Mouse (Mus musculus) left cerebral cortex, adult 2 months (tissue): ENCODE results near the gene Uba7. TPM values are rescaled to one million over a fixed set of nuclear protein-coding genes. Genes with fewer than 3 reads are reported as not detected.

Experiments
- DNase-seq, 2 experiments: peaks; one replicate each; pipeline ENCODE4 v3.0.0; 2021 to 2022; ENCODE audit warnings: low spot score in 2 of 2, mixed read lengths in 1 of 2; ENCODE audit errors: extremely low spot score in 1 of 2
- H3K27ac ChIP-seq: fragments of 200-600 bp; 2 replicates; pipeline ENCODE4 v1.8.1; 2022
- H3K4me3 ChIP-seq: fragments of 200-600 bp; 2 replicates; pipeline ENCODE4 v1.8.1; 2022
- CTCF ChIP-seq: fragments of 200-600 bp; IDR thresholded peaks from 2 replicates; pipeline ENCODE4 v1.8.1; 2022; ENCODE audit warnings: antibody characterized with exemption, mild to moderate bottlenecking, moderate library complexity
- intact Hi-C: fragments of 180-260 bp; cut with DNase I; formaldehyde crosslinking; loops from one replicate; pipeline ENCODE4 v1.15.1; 2025
- total RNA-seq, 2 experiments: library from RNA; stranded (reverse); gene quantifications; 2 replicates each; pipeline ENCODE4 v1.2.3; 2021

Gene Uba7
- total RNA-seq, 2 experiments from 2014 or later: 2.6 to 3.8 TPM

DNA sequence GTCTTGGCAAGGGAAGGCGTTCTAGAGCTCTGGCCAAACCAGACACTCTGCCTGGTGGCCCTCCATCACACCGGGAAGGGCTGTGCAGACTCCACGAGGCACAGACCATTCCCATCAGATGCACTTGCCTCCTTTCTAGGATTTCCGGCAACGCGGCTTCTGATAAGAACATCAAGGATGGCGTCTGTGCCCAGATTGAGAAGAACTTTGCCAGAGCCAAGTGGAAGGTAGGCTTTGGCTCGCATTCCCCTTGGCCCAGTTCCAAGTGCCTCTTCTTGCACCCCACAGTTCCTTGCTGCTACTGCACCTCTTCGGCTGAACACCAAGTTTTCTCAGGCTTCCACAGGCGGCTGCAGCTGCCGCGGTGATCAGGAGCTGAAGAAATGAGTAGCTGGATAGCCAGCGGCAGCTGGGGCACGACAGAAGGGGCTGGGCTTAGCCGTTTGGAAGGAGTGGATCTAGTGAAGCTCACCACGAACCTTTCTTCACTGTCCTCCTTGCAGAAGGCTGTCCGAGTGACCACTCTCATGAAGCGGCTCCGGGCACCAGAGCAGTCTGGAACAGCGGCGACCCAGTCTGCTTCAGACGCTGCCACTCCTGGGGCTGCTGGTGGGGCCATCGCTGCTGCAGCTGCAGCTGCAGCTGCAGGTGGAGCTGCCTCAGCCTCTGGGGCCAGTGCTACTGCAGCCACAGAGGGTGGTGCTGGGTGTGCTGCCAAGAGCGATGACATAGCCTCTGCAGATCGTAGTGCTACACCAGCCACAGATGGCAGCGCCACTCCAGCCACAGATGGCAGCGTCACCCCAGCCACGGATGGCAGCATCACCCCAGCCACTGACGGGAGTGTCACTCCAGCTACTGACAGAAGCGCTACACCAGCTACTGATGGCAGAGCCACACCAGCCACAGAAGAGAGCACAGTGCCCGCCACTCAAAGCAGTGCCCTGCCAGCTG, 27.8 kb upstream of the Uba7 start:
- no peak for TF ChIP-seq CTCF
- Histone ChIP-seq H3K27ac (peak overlapping the region; percentile 67), H3K4me3 (no peak overlapping the region)
- intact Hi-C loops: no loop called here
- no peak for DNase-seq

DNA sequence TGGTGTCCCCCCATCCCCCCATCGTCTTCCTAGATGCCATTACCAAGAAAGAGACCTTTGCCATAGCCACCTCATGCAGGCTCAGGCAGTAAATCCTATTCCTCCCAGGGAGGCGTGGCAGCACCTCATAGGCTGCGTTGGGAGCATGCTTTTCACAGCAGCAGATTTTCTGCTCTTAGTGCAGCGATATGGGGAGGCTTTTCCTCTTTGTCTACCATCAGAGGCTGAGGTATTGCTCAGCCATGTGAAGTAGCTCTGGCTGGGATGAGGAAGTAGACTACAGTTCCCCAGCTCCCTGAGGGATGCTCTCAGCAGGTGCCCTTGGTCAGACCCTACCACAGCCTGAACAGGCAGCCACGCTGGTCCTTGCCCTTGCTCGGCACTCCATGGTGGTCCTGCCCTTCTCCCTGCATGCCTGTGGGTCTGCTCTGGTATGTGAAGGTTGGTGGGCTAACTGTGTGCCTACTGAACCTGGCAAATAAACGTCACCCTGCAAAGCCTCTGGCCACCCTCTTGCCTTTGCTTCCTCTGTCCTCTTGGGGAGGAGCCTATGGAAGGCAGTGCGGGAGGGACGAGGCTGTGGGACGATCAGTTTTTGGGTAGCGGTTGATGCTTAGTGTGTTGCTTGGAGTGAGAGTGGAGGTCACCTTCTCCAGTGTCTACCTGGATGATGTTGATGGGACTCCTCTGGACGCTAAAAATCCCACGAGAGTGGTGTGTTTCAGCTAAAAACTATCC, 26.0 kb upstream of the Uba7 start:
- no peak overlapping the region for H3K4me3 ChIP-seq
- no peak for DNase-seq
- TF ChIP-seq CTCF: no peak
- intact Hi-C loops: no loop called here
- no peak overlapping the region for H3K27ac ChIP-seq

DNA sequence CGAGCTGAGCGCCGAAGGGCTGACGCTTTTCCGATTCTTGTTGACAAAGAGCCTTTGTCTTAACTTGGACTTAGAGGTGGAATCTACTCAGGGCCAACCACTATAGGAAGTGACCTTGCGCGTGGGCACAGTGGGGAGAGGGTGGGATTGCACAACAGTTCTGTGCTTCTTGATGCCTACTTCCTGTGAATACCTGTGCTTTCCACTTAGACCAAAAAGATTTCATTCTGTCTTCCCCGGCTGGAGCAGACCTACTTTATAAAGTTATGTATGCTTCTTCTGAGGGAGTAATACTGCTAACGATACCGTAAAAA, 25.4 kb upstream of the Uba7 start, which contains the start of gene Traip:
Gene Traip (plus strand): TSS at position 215 of the 314 bp plus-strand sequence.
- intact Hi-C loops: no loop called here
- H3K4me3 ChIP-seq: peak within 1 kb of the TSS; percentile 54
- TF ChIP-seq CTCF: no peak
- peak within 1 kb of the TSS; percentile 87 for H3K27ac ChIP-seq
- no peak for DNase-seq

DNA sequence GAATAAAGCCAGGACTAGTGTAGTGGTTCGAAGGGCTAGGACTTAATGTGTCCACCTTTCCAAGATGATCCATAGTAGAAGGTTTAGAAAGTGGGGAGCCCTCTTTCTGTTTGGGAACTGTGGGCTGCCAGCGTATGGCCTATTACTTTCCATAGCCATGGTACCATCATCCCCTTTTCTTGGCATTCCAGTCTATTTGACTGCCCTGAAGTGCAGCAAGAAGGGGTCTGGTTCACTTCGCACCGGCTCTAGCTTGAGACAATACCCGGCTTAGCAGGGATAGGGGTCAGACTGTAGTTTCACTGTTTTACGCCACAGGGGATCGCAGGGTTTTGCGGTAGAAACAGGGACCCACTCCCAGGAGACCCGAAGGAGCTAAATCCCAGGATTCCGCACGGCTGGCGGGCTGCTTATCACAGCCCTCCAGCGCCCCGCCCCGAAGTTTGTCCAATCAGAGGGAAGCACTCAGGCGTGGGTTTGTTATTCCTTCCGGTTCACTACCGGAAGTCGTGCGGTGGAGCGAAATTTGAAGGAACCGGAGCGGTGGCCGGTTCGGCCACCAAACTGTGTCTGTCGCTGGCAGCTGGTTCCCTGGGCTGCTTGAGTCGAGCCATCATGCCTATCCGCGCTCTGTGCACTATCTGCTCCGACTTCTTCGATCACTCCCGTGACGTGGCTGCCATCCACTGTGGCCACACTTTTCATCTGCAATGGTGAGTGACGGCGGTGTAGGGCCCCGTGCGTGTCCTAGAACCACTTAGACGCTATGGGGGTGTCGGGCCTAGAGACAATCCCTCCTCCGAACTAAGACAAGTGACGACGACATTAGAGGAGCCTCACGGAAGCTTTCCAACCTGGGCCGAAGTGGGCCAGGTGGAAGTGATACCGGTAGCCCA, 24.6 kb upstream of the Uba7 start:
- Histone ChIP-seq H3K27ac (peak overlapping the region; percentile 87), H3K4me3 (peak overlapping the region; percentile 54)
- intact Hi-C loops: no loop called here
- DNase-seq: peak; percentile 88
- TF ChIP-seq CTCF: no peak; the same call in 1 of the 2 replicates

DNA sequence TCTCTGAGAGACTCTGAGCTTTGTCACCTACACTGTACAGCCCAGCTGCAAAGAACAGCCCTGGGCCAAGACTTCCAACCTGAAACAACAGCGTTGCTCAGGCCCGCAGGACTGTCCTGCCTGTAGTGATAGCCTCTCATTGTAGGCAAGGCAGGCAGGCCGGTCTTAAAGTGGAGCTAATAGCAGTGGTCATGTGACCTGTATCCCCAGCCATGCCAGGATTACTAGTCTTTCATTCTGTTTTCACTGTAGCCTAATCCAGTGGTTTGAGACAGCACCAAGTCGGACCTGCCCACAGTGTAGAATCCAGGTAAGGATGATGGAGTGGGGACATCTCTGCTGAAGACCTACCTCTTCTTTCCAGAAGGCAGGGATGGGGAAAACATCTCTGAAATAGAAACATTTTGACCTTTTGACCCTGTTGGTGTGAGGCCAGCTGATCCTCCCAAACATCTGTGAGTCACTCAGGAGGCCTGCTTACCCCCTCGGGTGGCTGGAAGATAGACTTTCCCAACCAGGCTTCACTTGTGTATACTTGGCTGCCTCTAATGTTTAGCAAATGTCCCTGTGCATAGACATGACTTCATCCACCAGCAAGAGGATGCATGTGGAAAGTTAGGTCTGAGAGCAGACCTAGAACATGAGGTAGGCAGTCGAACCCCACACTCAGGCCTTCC, 19.6 kb upstream of the Uba7 start:
- TF ChIP-seq CTCF: no peak
- intact Hi-C loops: no loop called here
- no peak overlapping the region for H3K4me3 ChIP-seq
- H3K27ac ChIP-seq: no peak overlapping the region
- no peak for DNase-seq

DNA sequence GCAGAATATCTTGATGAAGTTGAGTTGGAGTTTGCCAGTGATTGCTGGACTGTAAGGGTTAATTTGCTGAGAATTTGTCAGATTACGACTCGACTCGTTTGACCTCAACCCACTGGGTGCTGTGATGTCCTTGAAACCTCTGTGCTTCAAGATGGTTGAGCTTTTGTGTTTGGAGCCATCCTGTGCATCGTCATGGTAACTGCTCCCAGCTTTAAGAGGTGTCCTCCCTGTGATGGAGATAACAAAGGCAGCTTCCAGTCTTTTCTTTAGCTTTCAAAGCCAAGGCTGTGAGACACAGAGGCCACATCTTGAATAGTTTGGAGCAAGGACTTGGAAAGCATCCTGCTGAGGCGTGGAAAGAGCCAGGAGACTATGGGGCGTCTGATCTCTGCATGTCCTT, 18.2 kb upstream of the Uba7 start:
- intact Hi-C loops: no loop called here
- no peak overlapping the region for H3K4me3 ChIP-seq
- no peak for DNase-seq
- no peak for TF ChIP-seq CTCF
- H3K27ac ChIP-seq: no peak overlapping the region

DNA sequence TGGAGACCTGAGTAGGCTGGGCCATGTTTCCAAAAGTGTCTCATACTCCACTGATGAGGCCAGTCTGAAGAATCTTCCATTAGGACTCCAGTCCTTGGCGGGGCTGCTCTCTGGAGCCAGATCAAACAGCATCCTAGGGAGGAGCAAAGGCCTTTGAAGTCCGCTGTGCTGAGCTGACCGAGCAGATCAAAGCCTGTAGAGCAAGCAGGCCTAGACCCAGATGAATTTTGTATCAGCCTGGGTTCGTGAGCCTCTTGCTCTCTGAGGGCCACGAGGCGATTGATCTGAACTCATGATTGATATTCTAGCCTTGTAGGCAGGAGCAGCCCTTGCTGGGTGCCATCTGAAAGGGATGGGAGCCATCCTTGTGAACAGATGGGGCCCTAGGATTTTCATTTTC, 15.4 kb upstream of the Uba7 start:
- TF ChIP-seq CTCF: no peak
- intact Hi-C loops: loop anchor here (5.0 kb wide), 1 partner anchor 107 kb away; no protein-coding TSS in a partner anchor
- DNase-seq: no peak
- H3K27ac ChIP-seq: peak overlapping the region; percentile 95
- no peak overlapping the region for H3K4me3 ChIP-seq

DNA sequence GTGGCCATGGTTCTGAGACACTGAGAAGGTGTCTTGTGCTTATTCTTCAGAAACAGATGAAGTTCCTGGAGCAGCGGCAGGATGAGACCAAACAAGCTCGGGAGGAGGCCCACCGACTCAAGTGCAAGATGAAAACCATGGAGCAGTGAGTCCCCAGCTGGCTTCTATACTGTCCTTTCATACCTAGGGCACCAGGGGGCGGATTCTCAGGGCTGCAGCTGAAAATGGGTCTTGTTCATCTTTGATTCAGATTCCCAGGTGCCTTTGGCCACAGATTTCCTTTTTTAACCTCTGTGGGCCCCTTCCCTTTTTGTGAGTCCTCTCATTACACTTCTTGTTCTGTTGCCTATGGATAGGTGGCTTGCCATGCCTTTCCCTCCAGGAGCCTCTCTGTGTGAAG, 14.4 kb upstream of the Uba7 start:
- H3K27ac ChIP-seq: peak overlapping the region; percentile 95
- TF ChIP-seq CTCF: no peak; the same call in 1 of the 2 replicates
- H3K4me3 ChIP-seq: 0 out of 2 replicates have a peak overlapping the region, but pooled peaks have one; percentile 9
- DNase-seq: no peak
- intact Hi-C loops: loop anchor here (5.0 kb wide), 1 partner anchor 106 kb away; no protein-coding TSS in a partner anchor

DNA sequence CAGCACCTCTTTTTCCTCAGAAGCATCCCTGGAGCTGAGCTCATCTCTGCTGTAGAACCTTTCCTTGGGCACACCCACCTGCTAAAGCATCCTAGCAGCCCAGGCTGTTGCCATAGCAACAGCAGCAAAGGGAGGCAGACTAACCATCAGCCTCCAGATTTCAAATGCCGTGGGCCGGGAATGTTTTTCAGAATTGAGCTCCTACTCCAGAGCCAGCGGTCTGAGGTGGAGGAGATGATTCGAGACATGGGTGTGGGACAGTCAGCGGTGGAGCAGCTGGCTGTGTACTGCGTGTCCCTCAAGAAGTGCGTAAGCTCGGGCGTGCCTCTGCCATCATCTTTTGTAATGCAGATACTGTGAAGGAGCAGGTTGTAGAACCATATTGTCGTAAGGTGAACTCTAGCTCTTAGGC, 13.9 kb upstream of the Uba7 start:
- peak overlapping the region; percentile 24 for H3K4me3 ChIP-seq
- intact Hi-C loops: loop anchor here (5.0 kb wide), 1 partner anchor 106 kb away; no protein-coding TSS in a partner anchor
- peak; percentile 77 to 82 for DNase-seq

DNA sequence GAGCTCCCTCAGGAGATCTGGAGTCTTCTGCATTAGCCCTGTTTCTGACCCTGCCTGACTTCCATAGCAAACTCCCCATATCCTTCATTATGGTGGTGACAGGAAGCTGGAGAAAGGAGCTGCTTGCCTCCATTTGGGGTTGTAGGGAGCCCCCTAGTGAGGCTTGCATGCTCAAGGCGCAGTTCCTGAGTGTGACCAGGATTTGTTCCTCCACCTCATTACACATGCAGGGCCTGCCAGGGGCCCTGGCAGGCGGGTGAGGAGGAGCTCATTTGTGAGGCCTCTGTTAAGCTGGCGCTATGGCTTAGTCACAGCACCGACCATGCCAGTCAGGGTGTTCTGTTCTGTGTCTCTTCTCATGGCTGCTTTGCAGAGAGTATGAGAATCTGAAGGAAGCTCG, 13.4 kb upstream of the Uba7 start:
- DNase-seq: peak; percentile 66 to 74
- Histone ChIP-seq H3K27ac (peak overlapping the region; percentile 95), H3K4me3 (peak overlapping the region; percentile 24)
- peak; percentile 68 for TF ChIP-seq CTCF
- intact Hi-C loops: loop anchor here (1.0 to 5.0 kb wide), 5 partner anchors 25 to 105 kb away; partner anchors contain the start of gene Amigo3

More for the DNA sequence above, 13.9 kb upstream of the Uba7 start:
- TF ChIP-seq CTCF: no peak
- peak overlapping the region; percentile 95 for H3K27ac ChIP-seq
